Mouse (Mus musculus) embryo, embryonic 10 days (tissue): ENCODE results near the gene Phip.

Experiments used
- DNase-seq: peaks from one replicate; pipeline ENCODE4 v3.0.0-alpha.2; 2015; ENCODE audit warnings: low spot score

The Phip gene

DNA sequence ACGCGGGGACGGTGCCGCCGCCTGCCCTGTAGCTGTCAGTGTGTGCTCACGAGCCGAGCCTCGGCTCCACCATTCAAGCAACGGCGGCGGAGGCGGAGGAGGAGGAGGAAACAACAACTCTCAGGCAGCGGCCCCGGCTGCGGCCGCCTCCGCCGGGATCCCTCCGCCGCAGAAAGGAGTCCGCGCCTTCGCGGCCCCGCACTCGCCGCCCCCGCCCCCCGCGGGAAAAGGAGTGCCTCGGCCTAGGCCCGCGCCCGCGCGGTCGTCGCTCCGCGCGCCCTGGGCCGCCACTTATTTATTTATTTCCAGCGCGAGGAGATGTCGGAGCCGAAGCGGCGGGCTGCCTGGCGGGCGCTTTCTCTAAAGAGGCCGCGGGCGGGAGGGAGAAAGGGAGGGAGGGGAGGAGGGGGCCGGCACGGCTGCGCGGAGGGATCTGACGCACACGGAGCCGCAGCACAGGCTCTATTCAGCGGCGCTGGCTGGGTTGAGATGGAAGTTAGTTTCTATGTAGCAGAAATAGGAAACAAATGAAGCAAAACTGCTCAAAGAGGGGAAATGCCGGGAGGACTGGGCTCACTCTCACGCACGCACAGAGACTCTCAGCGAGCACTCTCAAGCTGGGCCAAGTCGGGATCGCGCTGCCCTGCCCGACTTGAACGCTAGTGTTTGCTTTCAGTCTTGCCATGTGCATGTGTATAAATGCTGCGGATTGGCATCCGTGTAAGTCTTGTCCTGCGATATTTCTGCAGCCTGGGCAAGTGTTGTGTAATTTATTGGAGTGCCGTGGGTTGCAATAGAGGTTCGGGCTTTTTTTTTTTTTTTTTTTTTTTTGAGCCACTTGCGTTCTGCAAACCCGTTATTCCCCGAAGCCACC lies at the start of gene Phip:
Phip (minus strand) TSS at position 175 of the 874 bp plus-strand sequence.
- peak; percentile 93 for DNase-seq

DNA sequence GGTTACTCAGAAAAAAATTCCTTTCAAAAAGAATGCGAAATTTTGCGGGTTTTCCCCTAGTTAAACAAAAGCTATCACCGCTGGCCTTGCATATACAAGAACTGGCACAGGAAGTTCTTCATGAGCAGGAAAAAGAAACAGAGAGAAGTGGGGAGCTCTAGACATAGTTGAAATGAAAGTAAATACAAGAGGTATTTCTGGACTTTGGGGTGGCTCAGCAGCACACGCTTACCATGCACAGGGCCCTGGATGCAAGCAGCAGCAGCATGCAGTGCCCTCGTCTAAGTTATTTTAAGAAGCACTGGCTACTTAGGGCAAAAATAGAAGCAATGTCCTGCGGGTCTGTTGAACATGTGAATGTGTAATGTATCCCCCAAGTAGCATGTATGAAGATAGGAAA lies 48.4 kb upstream of the Phip start:
- no peak for DNase-seq

DNA sequence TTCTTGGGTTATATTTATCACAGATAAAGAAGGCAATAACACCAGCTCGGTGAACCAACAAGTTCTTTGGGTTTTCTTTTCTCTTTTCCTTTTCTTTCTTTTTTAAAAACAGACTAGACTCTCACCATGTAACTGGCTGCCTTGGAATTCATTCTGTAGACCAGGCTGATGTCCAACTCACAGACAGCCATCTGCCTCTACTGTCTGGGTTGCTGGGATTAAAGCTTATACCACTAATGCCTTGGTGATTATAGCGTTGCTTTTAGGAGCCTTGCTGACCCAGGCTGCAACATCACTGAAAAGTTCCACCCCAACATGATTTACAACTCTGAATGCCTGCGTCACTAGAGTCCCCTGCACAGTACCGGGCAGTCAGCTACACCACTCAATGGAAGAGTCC lies 39.2 kb upstream of the Phip start:
- no peak for DNase-seq

DNA sequence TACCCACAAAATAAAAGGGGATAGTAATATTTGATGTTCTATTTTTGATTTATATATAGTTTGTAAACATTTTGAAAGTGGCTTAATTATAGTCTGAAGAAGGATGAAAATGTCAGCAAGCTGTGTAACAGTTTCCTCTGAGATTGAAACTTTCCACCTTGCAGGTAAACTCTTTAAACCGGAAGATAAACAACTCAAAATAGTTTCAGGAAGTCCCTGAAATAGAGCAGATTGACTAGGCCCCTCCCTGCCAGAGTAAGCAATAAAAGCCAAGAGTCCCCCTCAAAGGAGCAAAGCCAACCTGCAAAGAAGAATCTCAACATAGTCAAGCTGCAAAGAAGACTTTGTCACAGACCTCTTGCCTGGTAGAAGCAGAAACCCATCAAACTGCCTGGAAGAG lies 33.0 kb upstream of the Phip start:
- DNase-seq = no peak

DNA sequence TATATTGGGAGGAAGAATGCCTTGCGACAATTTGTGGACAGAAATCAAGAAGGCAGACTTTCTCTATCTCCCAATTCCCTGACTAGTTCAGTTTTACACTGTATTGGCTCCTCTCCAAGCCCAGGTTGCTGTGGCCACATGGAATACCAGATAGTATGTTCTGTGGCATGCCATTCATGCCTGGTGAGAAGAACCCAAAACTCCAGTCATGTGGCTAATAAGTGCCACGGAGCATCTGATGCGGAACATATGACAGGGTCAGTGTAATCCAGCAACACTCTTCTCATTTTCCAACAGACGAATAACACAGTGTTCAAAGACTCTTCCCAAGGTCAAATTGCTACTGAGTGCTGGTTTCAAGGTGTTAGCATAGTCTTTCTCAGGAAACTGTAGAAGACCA lies 26.0 kb upstream of the Phip start:
- DNase-seq = no peak

DNA sequence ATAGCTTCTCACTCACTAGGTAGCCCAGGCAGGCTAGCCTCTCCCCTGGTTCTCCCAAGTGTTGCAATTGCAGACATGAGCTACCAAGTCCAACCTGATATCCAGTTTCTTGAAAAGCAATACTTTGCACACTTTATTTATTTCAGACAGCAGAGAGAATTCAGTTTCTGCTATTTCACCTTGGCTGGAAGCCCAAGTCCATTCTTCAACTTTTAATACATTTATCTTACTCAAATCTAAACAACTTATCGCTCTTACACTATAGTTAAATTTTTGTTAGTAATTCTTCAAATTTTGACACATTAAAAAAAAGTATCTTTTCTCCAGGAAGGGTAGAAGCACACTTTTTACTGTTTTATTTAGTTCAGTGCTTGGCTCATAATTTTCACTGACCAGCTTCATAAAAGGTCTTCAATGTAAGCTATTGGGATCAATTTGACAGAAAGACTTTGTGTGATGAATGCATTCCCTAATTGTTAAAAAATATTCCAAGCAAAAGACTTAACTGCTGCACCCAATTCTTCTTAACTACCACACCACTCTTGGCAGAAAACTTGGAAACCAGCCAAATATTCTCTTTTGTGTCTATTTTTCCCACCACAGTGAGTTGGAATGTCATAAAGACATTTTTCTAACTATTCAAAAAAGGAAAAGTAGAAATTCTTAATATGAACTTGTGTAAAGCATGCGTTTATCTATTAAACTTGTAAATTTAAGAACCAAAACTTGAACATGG lies 22.6 kb upstream of the Phip start:
- no peak for DNase-seq

DNA sequence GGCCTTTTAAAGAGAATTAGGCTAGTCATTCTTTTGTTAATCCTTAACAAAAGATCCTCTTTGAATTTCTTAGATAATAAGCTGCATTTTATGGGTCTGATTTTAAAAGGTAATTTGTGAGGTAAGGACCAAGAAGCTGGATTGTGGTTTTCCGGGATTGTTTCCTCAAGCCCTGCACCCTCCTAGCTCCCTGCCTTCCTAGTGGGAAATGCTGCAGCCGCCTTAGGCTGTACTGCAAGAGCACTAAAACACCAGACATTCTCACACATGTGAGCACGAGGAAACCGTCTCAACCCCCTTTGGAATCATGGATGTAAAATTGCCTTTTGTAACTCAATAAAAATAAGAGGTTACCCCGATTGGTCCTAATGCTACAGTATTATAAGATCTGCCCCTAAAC lies 1.6 kb upstream of the Phip start:
- DNase-seq = peak; percentile 62

DNA sequence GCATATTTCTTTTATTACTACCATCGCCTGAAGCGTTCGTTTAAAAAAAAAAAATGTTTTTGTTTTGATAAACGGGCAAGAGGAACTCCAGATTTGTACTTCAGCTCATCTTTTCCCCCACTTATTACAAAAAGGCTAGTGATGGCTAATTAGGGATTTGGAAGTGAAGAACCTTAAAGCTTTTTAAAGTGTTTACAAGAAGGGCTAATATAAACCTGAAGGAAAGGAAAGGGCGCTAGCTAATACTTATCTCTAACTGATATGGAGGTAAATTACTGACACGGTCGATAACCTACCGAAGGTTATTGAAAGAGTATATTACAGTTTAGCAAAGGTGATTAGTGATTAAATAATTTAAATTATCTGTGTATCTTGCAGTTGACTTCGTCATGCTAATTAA lies 903 bp upstream of the Phip start:
- DNase-seq = no peak

DNA sequence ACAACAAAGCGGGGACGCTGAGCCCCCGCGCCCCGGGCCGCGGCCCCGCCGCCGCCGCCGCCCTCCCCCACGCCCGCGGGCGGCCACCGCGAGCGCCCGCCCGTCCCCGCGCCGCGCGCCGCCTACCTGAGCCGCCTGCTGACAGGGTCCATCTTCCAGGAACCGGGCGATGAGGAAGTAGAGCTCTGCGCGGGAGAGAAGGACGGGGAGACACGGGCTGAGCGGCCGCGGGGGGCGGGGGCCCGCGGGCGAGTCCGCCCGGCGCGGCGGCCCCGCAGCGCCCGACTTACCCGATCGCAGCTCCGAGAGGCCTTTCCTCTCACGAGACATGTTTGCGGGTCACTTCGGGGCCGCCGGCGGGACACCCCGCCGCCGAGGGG lies 364 bp downstream of the Phip start:
- no peak for DNase-seq

DNA sequence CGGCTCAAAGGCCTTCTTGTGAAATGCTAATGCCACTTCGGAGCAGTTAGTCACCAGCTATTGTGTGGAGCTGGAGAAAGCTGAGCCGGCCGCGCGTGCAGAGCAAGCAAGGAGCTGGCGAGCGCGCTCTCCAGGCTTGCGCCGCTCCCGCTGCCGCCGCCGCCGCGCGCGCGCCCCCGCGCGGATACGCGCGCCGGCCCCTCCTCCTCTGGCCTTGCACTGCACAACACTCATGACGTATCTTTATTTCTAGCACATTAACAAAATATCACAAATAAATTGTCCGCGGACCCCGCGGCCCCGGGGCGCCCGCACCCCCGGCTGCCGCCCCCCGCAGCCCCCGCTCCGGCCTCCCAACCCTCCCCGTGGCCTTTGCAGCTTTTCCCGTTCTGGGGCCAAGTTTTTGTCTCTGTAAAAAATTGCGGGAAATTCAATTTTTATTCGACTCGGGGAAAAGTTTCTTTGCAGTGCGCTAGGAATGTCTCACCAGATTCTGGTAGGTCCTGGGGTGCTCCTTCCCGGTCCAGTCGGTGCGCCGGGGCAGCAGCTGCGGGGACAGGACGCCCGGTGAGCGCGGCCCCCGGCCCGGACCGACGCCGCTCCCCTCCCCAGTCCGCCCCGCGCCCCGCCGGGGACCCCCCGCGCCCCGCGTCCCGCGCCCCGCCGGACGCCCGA lies 992 bp downstream of the Phip start:
- peak; percentile 92 for DNase-seq

DNA sequence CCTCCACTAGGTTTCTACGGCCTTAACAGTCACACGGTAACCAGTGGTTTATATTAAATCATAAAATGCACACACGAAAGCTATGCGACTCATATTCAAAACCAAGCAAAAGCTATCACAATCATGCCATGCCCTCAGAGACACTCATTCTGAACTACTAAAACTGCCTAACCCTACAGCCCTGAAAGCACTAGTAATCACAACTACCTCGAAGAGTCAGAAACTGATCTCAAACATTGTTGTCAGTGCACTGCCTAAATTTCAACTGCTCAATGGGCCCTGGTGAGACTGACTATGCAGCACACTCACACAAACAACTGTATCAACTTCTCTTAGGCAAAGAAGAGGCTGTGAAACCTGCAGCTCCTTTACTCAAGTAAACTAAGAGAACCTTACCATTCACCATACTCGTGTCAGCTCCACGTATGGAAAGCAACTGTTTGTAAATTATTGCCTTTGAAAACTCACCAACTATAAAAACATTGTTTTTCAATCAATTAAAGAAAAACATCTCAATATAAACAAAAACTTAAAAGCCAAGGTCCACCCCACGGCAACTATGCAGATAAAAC lies 1.9 kb downstream of the Phip start:
- DNase-seq = no peak

DNA sequence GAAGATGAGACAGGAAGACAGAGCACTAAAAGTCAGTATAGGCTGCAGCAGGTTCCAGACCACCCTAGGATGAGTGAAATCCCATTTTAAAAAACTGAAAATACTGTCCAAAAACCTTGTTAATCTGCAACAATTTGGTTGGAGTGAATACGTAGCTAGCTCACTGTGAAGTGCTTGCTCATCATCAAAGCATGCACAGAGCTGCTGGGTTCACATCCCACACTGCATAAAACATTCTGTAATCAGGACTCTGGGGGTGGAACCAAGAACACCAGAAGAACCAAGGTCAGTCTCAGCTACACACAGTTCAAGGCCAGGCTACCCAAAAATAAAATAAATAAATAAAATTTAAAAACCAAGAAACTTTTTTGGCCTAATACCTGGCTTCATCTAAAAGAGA lies 3.9 kb downstream of the Phip start:
- no peak for DNase-seq

DNA sequence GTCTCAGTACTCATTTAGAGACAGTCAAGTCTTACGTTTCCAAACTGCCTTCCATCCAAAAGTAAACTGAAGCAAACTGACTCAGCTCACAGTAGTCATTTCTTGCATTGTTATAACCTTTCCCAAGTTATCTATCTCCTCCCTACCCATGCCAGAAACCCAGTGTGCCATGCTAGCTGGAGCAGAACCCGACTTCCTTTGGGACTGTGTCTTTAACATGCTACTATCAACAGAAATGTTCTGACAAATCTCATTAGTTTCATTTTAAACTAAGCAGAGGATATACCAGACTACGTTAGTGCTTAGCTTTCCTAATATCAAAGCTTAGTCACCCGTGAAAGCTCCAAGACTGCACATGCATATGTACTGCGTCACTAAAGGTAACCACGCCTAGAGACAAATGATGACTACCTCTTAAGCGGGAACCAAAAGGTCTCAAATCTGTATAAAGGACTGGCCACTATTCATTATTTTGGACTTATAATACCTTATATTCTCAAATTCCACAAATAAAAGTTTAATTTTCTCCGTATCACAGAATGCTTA lies 8.2 kb downstream of the Phip start:
- no peak for DNase-seq

DNA sequence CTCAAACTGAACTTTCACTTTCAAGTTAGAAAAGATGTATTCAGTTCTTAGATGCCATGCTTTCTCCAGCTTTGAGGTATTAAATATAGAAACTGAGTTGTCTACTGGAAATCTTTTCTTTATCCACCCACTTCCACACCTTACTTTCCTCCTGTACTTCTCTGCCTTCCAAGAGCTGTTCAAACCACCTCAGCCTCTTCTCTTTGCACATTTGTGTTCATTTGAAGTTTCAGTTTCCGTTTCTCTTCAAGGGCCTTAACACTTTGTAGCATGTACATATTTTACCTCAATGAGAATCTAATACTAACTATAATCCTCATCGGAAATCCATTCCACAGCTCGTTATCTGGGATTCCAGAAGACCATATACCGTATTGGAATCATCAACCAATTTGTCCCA lies 11.3 kb downstream of the Phip start:
- DNase-seq = no peak

DNA sequence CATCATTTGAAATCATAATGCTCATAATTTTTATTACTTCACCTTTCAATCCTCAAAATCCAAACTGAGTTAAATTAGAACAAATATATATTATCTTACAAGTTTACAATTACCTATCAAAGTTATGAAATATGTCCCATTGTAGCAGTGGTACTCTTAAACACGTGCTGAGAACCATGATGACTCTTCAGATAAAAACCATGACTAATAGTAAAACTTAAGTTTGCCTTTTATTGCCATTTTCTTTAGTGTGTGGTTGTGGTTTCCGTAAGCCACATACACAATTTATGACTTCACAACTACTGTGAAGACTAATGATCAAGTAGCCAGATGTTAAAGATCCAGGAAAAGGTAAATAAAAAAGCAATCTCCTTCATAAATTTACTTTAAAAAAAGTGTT lies 14.0 kb downstream of the Phip start:
- no peak for DNase-seq

DNA sequence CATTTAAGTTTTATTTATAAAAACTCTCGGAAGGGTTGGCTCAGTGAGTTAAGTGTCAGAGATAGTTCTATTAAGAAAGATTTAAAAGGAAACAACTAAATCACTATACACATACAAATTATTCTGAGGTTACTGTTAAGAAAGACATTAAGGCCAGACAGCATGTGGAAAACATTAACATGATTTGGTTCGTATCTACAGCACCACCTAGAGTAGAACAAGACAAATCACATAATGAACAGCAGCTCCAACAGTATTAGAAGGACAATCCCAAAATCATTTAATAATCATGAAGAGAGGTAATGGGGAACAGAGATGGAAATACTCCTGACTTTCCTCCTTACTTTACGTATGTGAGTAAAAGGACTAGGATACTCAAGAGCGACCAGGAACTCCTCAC lies 20.0 kb downstream of the Phip start:
- peak; percentile 31 for DNase-seq

DNA sequence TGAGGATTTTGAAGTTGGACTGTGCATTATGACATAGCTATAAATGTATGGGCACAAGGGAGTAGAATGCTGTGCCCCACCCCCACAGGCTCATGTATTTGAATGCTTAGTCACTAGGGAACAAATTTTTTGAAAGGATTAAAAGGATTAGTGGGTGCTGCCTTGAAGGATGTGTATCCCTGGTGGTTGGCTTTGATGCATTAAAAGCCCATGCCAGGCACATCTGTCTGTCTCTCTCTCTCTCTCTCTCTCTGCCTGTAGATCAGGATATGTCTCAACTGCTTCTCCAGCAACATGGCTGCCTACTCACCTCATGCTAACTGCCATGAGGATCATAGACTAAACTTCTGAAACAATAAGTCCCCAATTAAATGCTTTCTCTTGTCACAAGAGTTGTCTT lies 23.0 kb downstream of the Phip start:
- no peak for DNase-seq

DNA sequence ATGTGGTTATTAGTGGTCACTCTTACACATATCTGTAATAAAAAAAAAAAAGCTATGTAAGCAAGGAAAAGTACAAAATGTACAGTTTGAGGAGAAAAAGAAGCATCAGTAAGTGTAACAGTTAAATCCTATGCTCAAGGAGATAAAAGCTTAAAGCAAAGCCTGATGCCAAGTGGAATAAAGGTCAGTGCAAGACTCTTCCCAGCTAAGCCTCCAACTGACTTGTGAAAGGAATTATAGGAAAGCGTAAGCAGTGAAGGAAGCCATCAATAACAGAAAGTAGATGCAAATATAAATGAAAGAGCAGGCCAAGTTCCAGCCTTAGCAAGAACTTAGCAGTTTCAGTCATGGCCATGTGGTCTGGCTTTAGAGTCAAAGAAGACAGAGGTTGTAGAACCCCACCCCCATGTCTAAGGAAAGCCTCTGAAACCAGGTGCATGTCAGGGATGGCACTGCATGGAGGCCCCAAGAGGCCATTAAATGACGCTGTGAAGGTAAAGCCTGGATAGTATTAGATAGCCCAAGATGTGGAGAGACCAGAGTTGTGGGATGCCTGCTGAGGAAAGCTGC lies 23.8 kb downstream of the Phip start:
- DNase-seq = no peak

DNA sequence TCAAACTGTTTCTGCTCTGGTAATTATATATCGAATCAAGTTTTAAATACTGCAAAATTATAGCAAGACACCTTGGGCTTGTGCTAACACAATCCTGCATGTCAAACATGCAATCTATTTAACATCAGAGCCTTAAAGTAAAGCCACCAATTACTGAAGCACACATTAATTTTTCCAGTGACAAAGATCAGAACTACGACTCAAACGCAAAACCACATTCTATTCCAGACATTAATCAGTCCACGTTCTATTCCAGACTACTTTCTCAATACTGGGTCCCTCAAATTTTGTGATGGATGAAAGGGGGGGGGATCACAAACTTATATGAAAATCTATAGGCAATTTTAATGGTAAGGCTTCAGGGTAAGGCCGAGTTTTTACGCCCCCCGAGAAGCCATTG lies 68.1 kb downstream of the Phip start:
- no peak for DNase-seq

DNA sequence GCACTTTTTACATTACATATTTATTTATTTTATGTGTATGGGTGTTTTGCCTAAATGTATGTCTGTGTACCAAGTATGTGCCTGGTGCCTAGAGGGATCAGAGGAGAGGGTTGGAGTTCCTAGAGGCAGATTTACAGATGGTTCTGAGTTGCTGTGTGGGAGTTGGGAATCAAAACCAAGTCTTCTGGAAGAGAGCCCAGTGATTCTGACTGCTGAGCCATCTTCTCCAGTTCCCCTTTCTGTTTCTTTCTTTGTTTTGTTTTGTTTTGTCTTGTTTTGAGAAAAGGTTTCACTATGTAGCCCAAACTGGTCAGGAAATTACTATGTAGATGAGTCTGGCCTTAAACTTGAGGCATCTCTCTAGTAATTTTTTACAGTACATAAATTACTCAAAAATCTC lies 86.7 kb downstream of the Phip start:
- DNase-seq = no peak

DNA sequence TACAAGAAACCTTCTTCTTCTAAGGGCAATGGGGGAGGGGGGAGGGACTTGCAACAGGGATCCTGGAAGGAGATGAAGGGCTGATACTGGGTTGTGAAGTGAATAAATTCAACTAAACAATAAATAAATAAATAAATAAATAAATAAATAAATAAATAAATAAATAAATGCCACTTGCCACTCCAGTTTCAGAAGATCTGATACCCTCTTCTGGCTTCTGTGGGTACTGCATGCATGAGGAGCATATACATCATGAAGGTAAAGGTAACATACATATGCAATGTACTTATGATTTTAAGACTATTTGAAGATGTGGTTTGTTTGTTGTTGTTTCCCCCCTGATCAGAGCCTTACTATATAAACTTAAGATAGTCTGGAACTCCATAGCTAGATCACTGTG lies 91.1 kb downstream of the Phip start:
- no peak for DNase-seq

DNA sequence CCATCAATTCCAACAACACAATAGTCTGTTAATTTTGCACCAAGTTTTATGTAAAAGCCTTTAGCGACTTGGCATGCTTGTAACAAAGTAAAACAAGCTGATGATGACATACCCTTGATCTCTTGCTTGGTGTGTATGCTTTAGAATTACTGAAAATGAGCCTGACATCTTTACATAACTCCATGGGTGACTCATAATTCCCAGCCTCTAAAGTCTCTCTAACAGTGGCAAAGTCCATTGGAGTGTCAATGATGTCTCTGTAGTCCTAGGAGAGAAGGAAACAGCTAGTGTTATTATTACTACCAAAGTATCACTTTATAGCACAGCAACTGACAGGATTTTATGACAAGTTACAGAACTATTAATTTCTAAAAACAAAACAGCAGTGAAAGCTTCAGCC lies 98.2 kb downstream of the Phip start:
- no peak for DNase-seq
